Comparison of ENCODE assay signal across 15 mouse cellular contexts in genomic region chr9:50590856-50591518, GRCm38 (mm10). TPM values are rescaled to one million over a fixed set of nuclear protein-coding genes. Genes with fewer than 3 reads are reported as not detected.
A peak's percentile ranks its signal among the peaks of the same experiment; 100 is the strongest.
DNase-seq lines count a peak whose midpoint lies in the region; ATAC-seq lines count a peak whose summit lies in the region.
"Had no signal": no experiment of that assay in that cellular context is flagged by ENCODE, and none has a peak within 500 bp of the region (broad histone marks: within the 10 kb centered on the region; RNA-seq: fewer than 3 reads in every experiment).

No protein-coding gene starts in this region.

- ATAC-seq in frontal cortex, adult (ENCODE audit: low TSS enrichment): peak; percentile 20; the same call in 1 of the 2 replicates
- ATAC-seq in hematopoietic stem cell, adult 5-6 weeks (replicated peaks in 1 of 2; ENCODE audit: insufficient read depth in 1 of 2, low FRiP score in 2 of 2, low TSS enrichment in 1 of 2, low read depth in 1 of 2, poor library complexity in 2 of 2, severe bottlenecking in 2 of 2): peak; percentile 38 to 49; a peak in 3 of 4 replicates

- DNase-seq in frontal cortex, adult 2 months (ENCODE audit: extremely low spot score in 1 of 2, low spot score in 1 of 2): no peak
- DNase-seq in 3134 (ENCODE audit: extremely low read depth, insufficient read length, low spot score) (peak; percentile 49), NIH3T3 (ENCODE audit: low read depth) (peak; percentile 76)
- DNase-seq in testis, postnatal 14 days (ENCODE audit: low spot score): no peak
- no peak for DNase-seq in embryo, embryonic 9.5 days (ENCODE audit: extremely low spot score)
- DNase-seq in layer of hippocampus, postnatal 36 days: no peak
- DNase-seq: cerebellum, adult 9-11 months; kidney, adult 2 months had no signal

RNA-seq across cellular contexts. Expression of gene Sdhd, which starts 12.6 kb away (rescaled TPM):
- 150 and 156 TPM in 2 replicates for polyA plus RNA-seq in frontal cortex, adult 2 months (2012; rRNA removed)
- total RNA-seq in hematopoietic stem cell, adult 5-6 weeks (2017): 142 and 154 TPM in 2 replicates
- total RNA-seq in layer of hippocampus, postnatal 36 days (2021): 100 to 1,000 TPM; 114 to 116 TPM

RNA-seq across cellular contexts. Expression of gene Timm8b, which starts 12.7 kb away (rescaled TPM):
- 400 and 414 TPM in 2 replicates for polyA plus RNA-seq in frontal cortex, adult 2 months (2012; rRNA removed)
- 123 and 162 TPM in 2 replicates for total RNA-seq in hematopoietic stem cell, adult 5-6 weeks (2017)
- 100 to 1,000 TPM; 238 to 241 TPM for total RNA-seq in layer of hippocampus, postnatal 36 days (2021)

RNA-seq across cellular contexts. Expression of gene Pih1d2, which starts 26.1 kb away (rescaled TPM):
- 3.6 and 5.3 TPM in 2 replicates for polyA plus RNA-seq in frontal cortex, adult 2 months (2012; rRNA removed)
- 0.56 and 4.6 TPM in 2 replicates for total RNA-seq in hematopoietic stem cell, adult 5-6 weeks (2017)
- total RNA-seq in layer of hippocampus, postnatal 36 days (2021): 1 to 10 TPM; 2.2 to 3.0 TPM

RNA-seq across cellular contexts. Expression of gene Nkapd1, which starts 26.3 kb away (rescaled TPM):
- 14.0 and 15.0 TPM in 2 replicates for polyA plus RNA-seq in frontal cortex, adult 2 months (2012; rRNA removed)
- total RNA-seq in hematopoietic stem cell, adult 5-6 weeks (2017): 43.5 and 73.0 TPM in 2 replicates
- total RNA-seq in layer of hippocampus, postnatal 36 days (2021): 10 to 100 TPM; 18.3 to 22.7 TPM

RNA-seq across cellular contexts. Expression of gene Tex12, which starts 29.9 kb away (rescaled TPM):
- not detected in 2 replicates for polyA plus RNA-seq in frontal cortex, adult 2 months (2012; rRNA removed)
- total RNA-seq in hematopoietic stem cell, adult 5-6 weeks (2017): not detected in 2 replicates
- not detected for total RNA-seq in layer of hippocampus, postnatal 36 days (2021)
- total RNA-seq: layer of hippocampus, postnatal 14 days; midbrain, postnatal 0 days had no signal
- polyA plus RNA-seq: heart, embryonic 16.5 days; kidney, adult 2 months; liver, embryonic 14.5 days; midbrain, postnatal 0 days; stomach, embryonic 15.5 days had no signal

Comparison
In these comparisons a context has a peak if more than half of its experiments do, and no peak if none do; other contexts are left out.
1. DNase-seq: peak in 3134 (single experiment) and NIH3T3 (single experiment); none in frontal cortex, adult 2 months (0 of 2), testis, postnatal 14 days (single experiment), embryo, embryonic 9.5 days (single experiment) and layer of hippocampus, postnatal 36 days (0 of 2).